Mouse (Mus musculus) c-Kit-positive CD71-positive TER-119-negative erythroid progenitor cells, embryonic 14.5 days (primary cell): ENCODE data around the gene Lamc1.

Experiments
- DNase-seq: peaks from one replicate; pipeline ENCODE4 v3.0.0-alpha.2; 2013; ENCODE audit warnings: low read depth

Lamc1 gene

DNA sequence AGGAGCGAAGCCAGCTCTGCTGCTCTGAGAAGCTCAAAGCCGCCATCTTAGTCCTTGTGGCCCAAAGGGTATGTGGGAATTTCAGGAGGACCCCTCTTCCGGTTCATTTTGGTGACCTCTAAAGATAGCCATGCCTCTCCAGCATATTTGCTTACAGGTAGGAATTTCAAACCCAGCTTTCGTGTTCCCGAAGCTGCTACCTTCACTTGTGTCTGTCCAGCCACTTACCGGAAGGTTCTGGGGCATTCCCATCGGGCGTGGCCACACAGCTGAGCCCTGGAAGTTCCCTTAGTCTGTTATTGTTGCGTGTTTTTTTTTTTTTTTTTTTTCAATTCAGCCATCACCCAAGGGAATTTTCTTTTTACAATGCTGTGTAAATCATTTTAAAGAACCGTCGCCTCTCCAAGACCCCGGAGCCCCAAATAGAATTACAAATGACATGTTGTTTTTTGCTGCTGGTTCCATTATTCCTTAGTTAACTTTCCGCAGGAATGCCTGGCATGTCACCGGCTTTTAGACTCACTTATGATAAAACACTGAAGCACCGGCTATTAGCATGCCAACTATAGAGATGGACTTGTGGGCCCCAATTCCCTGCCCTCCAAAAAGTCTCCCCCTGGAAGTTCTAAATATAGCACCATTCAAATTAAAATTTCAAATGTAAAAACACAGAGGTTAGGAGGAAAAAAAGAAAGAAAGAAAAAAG, 141.2 kb downstream of the Lamc1 start:
- DNase-seq: no peak

DNA sequence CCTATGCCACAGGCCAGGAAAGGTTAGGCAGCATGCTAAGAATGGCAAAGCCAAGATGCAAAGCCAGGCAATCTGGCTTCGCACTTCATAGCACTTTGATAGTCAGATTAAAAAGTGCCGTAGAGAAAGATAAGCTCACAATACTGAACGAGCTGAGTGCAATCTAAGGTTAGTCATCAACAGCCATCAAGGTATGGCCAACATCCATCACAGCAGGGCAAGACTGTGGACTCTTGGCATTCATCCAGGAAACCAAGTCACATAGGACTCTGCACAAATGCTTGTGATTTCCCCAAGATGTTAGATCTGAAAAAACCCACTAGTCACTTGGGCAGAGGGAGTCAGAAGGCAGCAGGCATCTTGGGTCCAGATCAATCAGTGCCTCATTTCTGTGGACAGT, 144.5 kb downstream of the Lamc1 start:
- no peak for DNase-seq

DNA sequence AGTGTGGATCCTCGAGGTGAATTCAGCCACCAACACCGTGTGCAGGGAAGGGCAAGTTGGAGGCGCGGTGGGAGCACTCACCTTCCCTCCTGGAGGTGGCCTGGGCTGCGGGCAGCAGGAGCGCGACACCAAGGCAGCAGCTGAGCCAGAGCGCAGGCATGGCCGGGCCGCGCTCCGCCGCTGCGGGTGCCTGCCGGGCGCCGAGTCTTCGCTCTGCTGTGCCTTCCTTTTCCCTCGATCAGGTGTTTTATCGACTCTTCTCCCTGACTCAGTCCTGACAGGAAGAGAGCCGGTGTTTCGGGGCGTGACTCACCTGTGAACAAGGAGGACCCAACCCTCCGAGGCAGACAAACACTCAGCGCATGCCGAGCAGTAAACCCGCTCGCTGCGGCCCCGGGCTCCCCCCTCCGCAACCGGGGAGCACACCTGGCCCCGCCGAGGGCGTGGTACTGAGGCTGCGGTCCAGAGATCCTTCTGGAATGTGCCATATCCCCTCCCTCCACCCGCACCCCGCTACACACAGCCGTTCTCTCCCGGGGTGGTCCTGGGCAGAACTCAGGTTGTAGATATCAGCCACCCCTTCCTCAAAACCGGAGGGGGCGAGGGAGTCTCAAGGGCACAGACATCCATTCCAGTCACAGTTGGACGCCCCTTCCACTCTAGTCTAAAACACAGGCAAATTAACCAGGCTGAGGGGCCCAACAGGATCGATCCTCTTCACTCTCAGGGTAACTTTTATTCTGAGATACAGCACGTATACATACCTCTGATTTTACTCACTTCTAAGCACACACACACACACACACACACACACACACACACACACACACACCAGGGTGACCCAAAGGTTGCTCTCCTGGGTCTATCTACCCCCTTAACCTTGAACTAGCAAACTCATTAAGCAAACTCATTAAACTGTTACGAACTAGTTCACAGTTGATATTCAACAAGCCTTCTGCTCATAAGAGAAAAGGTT, 146.5 kb downstream of the Lamc1 start, which contains the start of gene Lamc2:
TSS of gene Lamc2 (minus strand) at position 620 of the 976 bp plus-strand sequence.
- DNase-seq: no peak

DNA sequence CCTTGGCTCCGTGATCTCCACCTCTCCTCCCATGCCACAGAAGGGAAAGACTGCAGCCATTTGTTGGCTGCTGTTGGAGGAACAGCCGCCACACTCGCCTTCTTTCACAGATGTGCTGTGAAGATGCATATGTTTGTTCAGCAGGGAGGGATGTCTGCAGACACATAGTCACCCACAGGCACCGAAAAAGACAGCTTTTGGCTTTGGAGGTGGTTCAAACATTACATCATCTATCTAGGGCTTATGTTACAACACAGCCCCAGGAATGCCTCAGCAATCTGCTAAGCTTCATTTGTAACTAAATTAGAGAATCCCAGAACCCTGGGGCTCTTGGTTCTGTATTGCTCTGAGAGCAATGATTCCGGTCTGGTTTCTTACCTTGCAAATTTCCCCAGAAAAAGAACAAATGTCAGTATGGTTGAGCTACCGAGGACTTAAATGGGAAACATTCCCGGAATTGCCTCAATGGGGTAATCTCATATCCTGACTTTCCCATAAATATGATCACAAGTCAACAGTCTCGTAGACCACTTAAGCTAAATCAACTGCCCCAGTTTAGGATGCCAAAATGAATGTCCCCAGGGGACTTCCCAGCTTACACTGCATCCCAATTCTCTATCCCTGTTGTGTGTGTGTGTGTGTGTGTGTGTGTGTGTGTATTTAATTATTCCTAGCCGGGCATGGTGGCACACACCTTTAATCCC, 151.8 kb downstream of the Lamc1 start:
- DNase-seq: no peak

DNA sequence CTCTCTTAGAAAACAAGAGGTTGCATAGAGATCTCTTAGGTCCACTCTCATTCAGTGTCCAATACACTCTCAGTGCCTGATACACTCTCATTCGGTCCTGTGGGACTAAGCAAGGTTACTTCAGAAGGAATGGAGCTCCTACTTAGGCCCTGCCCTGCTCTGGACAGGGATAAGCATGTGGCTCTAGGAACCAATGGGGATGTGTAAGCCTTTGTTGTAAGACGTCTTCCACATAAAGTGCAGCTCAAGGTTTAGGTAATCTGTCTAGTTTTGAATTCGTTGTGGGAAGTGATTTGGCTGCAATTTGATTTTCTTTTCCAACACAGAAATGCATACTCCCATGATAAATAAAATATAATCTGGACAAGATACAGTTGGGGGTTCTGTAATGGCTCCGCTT, 152.4 kb downstream of the Lamc1 start:
- DNase-seq: no peak

DNA sequence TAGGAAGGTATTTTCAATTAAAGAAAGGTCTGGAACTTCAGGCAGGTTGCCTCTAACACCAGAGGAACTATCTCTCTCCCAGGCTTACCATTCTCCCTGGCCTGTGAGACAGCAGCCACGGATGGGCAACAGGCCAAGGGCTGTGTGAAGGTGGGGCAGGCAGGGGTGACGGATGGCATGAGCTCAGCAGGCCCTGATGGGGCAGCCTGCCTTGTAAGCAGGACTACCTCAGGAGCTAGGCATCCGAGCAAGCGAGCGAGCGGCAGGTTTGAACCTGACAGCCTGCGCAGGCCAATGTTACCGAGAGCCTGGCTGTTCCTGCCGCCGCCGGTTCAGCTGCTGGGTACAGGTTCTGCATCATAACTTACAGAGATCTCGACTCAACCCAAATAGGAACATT, 157.8 kb downstream of the Lamc1 start:
- DNase-seq: no peak

DNA sequence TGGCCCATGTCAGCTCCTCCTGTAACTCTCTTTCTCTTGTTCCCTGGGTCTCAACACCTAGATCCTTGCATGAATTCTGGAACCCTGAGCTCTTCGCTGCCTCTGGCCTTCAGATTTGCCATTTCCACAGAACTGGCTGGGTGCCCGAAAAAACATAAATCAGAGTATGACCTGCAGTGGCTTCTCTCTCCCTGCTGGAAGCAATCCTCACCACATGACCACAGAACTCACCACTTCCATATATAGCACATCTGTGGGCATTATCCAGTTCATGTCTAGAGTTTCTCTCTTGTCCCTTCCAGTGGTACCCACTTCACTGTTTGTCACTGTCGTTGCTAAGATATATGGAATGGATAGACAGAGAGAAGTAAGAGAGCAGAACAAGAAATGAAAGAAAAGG, 159.3 kb downstream of the Lamc1 start:
- no peak for DNase-seq

DNA sequence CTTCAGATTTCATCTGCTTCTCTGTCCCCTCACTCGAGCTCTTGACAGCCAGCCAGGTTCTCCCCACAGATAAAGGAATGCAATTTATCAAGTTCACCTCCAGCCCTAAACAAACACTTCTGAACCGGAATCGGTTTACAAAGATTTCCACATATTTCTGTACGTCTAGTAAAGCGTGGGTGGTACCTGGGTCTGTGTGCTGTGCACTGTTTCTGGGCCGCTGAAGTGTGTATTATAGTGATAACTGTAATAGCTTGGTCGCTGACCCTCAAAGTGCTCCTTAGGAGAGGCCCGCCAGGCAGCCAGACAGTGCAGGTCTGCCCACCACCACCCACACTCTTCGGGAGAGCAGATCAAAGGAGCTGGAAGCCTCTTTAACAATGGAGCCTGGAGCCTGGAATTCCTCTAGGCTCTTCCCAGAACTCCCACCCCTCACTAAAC, 160.3 kb downstream of the Lamc1 start:
- DNase-seq: no peak

DNA sequence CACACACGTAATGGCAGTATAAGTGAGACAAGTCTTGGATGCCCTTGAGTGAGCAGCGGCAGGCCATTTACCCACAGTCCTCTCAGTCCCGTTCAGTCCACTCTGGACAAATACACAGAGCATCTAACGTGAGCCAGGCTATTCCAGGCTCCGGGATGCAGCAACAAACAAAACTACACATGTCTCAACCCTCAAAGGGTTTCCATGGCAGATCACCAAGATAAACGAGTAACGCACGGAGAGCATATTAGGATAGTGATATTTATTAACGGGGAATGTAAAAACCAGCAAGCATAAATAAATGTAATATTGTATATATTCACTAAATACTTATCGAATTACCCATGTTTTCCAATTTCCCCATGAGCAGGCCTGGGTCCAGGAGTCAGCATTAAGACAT, 161.6 kb downstream of the Lamc1 start:
- no peak for DNase-seq
